Mouse (Mus musculus): ENCODE data around the gene Snap23. TPM values are rescaled to one million over a fixed set of nuclear protein-coding genes. Genes with fewer than 3 reads are reported as not detected.
"Not testable (repeated sequence)": the region's sequence is repeated elsewhere in the genome, so short reads cannot be mapped to it uniquely, and the experiment has no call there.

The Snap23 gene
- polyA plus RNA-seq, 1 experiment from 2014 or later, result 39.0 TPM

DNA sequence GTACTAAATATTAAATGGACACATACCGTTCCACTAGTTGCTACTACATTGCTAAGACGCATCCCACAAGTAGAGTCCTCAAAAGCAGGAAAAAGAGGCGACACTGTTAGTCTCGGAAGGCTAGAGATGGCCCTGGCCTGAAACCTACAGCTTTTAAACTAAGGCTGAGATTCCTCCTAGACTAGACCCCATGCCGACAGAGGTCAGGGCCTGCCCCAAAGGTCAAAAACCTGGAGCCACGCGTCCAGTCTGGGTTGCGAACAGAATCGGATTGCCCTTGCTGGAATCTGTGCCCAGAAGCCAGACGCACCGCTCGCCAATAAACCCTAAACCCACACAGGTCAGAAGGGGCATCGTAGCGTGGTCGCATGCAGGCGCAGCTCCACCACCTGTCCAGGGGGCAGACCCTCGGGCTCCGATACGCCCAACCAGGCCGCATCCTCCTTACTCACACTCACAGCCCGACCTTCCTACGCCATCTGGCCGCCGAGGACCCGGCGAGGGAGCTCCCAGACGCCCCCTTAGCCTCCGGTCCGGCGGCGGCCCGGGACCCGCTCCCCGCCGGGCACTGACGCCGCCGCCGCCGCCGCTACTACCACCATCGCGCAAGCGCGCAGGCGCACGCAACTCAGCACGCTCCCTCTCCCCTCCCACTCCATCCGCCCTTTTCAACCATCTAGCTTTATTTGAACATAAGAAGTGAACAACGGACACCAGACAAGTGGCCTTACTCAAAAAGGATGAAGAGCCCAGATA is 4.1 kb upstream of the Snap23 start, which contains the start of gene Zfp106:
Gene Zfp106 (minus strand): TSS at position 609 of the 756 bp plus-strand sequence.
- under 1% methylated on average over 49 of the region's 50 CpGs for WGBS
- peak within 1 kb of the TSS; percentile 75 for H3K4me2 ChIP-seq (replicated peaks; ENCODE audit: low read depth)
- H3K9ac ChIP-seq (ENCODE audit: low read depth, low read length), result peak within 1 kb of the TSS; percentile 89
- peak within 1 kb of the TSS; percentile 64 for H3K27ac ChIP-seq (ENCODE audit: low read depth, low read length)
- peak within 1 kb of the TSS; percentile 98 for H3K4me3 ChIP-seq (ENCODE audit: low read depth, low read length)
- TF ChIP-seq CTCF (IDR thresholded peaks at IDR 0.05; ENCODE audit: low read depth), result no peak
- 0 out of 2 replicates have a peak, but pooled peaks cover 3% of the 10 kb centered on the region for H3K36me3 ChIP-seq (ENCODE audit: control insufficient read depth, insufficient read depth)
- H3K27me3 ChIP-seq (replicated peaks; ENCODE audit: control insufficient read depth, insufficient read depth, low read length), result no peaks in the 10 kb centered on the region
- ATAC-seq, result peak; percentile 68
- H3K9me3 ChIP-seq (ENCODE audit: control insufficient read depth), result no peaks in the 10 kb centered on the region
- H3K4me1 ChIP-seq (replicated peaks; ENCODE audit: control insufficient read depth, insufficient read depth, low read length), result no peaks in the 10 kb centered on the region

DNA sequence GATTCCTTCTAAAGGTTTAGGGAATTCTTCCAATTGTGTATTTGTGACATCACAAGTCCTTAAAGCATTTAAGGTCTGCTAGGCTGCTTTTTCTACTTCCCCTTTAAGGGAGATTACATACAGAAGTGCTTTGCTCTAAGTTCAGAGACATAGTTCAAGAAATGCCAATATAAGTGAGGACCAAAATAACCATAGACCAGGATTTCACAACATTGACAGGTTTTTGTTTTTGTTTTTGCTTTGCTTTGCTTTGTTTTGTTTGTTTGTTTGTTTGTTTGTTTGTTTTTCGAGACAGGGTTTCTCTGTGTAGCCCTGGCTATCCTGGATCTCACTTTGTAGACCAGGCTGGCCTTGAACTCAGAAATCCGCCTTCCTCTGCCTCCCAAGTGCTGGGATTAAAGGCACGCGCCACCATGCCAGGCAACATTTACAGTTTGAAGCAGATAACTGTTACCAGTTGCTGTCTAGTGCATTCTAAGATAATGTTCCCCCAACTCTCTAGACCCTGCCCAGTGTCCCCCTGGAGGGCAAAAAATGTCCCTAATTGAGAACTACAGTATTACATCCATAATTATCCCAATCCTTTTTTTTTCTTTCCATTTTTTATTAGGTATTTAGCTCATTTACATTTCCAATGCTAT is 2.8 kb upstream of the Snap23 start:
- not testable (repeated sequence) for ATAC-seq; H3K27ac ChIP-seq (ENCODE audit: low read depth, low read length); H3K4me3 ChIP-seq (ENCODE audit: low read depth, low read length); H3K4me1 ChIP-seq (replicated peaks; ENCODE audit: control insufficient read depth, insufficient read depth, low read length); H3K9me3 ChIP-seq (ENCODE audit: control insufficient read depth); H3K27me3 ChIP-seq (replicated peaks; ENCODE audit: control insufficient read depth, insufficient read depth, low read length); H3K4me2 ChIP-seq (replicated peaks; ENCODE audit: low read depth); H3K36me3 ChIP-seq (ENCODE audit: control insufficient read depth, insufficient read depth); H3K9ac ChIP-seq (ENCODE audit: low read depth, low read length)
- WGBS, result 94% methylated on average over 4 of the region's 4 CpGs

DNA sequence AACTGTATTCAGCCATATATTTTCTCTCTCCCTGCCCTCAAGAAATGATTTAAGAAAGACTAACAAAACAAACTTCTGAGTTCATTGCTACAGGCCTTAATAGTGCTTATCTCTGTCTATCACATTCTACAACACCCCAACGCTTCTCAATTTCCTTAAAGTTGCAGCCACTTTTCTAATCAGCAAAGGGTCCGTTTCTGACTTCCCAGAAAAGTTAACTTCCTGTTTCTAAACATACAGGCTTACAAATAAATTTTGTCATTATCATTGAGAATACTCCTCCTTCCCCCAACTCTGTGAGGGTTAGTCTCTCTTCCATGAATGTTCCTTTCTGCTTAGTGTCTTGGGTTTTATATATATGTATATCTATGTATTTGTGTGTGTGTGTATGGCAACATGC is 2.1 kb upstream of the Snap23 start:
- Histone ChIP-seq H3K4me1 (replicated peaks; ENCODE audit: control insufficient read depth, insufficient read depth, low read length) (peaks cover 7% of the 10 kb centered on the region; the same call in 1 of the 2 replicates), H3K36me3 (ENCODE audit: control insufficient read depth, insufficient read depth) (0 out of 2 replicates have a peak, but pooled peaks cover 3% of the 10 kb centered on the region), H3K4me3 (ENCODE audit: low read depth, low read length) (no peak overlapping the region), H3K4me2 (replicated peaks; ENCODE audit: low read depth) (no peak overlapping the region), H3K9me3 (ENCODE audit: control insufficient read depth) (no peaks in the 10 kb centered on the region), H3K9ac (ENCODE audit: low read depth, low read length) (no peak overlapping the region), H3K27me3 (replicated peaks; ENCODE audit: control insufficient read depth, insufficient read depth, low read length) (no peaks in the 10 kb centered on the region), H3K27ac (ENCODE audit: low read depth, low read length) (no peak overlapping the region)
- whole genome bisulfite sequencing, result 77% methylated on average over 2 of the region's 2 CpGs
- no peak for TF ChIP-seq CTCF (IDR thresholded peaks at IDR 0.05; ENCODE audit: low read depth)
- ATAC-seq, result no peak

DNA sequence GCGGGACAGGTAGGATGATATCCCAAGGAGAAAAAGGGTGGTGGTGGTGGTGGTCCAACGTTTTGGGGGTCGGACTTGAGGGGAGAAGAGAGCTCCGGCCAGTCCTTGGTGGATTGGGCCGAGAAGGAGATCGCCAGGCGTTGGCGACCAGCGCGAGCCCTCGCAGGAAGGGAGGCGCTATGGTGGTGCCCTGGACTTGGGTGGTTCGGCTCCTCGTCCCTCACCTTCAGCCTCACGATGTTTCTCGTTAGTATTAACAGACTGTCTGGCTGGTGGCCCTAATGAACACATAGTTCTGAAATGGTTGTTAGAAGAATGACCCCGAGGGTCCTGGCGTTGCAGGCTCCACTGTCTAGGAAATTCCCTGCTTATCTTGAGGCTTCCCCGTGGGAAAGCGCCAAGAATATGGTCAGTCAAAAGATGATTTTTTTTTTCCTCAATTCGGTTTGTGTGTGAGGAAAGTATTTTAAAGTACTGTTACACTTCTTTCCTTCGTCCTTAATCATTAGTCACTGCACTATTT is 388 bp downstream of the Snap23 start:
- Histone ChIP-seq H3K9me3 (ENCODE audit: control insufficient read depth) (no peaks in the 10 kb centered on the region), H3K9ac (ENCODE audit: low read depth, low read length) (peak overlapping the region; percentile 74), H3K4me1 (replicated peaks; ENCODE audit: control insufficient read depth, insufficient read depth, low read length) (peaks cover 7% of the 10 kb centered on the region; the same call in 1 of the 2 replicates), H3K36me3 (ENCODE audit: control insufficient read depth, insufficient read depth) (peaks cover 5% of the 10 kb centered on the region; the same call in 1 of the 2 replicates), H3K27me3 (replicated peaks; ENCODE audit: control insufficient read depth, insufficient read depth, low read length) (no peaks in the 10 kb centered on the region), H3K4me3 (ENCODE audit: low read depth, low read length) (peak overlapping the region; percentile 75), H3K4me2 (replicated peaks; ENCODE audit: low read depth) (peak overlapping the region; percentile 67), H3K27ac (ENCODE audit: low read depth, low read length) (peak overlapping the region; percentile 84)
- ATAC-seq, result peak; percentile 64
- TF ChIP-seq CTCF (IDR thresholded peaks at IDR 0.05; ENCODE audit: low read depth), result peak; percentile 24; the same call in 1 of the 2 replicates
- under 1% methylated on average over 20 of the region's 22 CpGs for WGBS

DNA sequence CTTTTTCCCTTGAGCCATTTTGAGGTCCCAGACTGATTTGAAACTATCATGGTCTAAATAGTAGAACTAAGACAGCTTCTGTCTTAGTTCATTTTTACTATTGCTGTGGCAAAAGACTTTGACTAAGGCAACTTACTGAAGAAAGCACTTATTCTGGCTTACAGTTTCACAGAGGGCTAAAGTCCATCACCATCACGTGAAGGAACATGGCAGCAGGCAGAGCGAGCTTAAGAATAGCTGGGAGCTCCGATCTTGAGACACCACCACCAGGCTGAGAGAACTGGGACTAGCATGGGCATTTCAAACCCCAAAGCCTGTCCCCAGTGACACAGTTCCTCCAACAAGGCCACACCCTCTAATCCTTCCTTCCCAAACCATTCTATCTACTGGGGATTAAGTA is 3.6 kb downstream of the Snap23 start:
- Histone ChIP-seq H3K4me1 (replicated peaks; ENCODE audit: control insufficient read depth, insufficient read depth, low read length) (peaks cover 7% of the 10 kb centered on the region; the same call in 1 of the 2 replicates), H3K4me2 (replicated peaks; ENCODE audit: low read depth) (peak overlapping the region; percentile 27; the same call in 1 of the 2 replicates), H3K27ac (ENCODE audit: low read depth, low read length) (peak overlapping the region; percentile 42; the same call in 1 of the 2 replicates), H3K27me3 (replicated peaks; ENCODE audit: control insufficient read depth, insufficient read depth, low read length) (no peaks in the 10 kb centered on the region), H3K9ac (ENCODE audit: low read depth, low read length) (no peak overlapping the region), H3K4me3 (ENCODE audit: low read depth, low read length) (no peak overlapping the region), H3K9me3 (ENCODE audit: control insufficient read depth) (no peaks in the 10 kb centered on the region), H3K36me3 (ENCODE audit: control insufficient read depth, insufficient read depth) (peaks cover 5% of the 10 kb centered on the region; the same call in 1 of the 2 replicates)
- 73% methylated on average over 3 of the region's 3 CpGs for WGBS
- no peak for ATAC-seq
- TF ChIP-seq CTCF (IDR thresholded peaks at IDR 0.05; ENCODE audit: low read depth), result no peak

DNA sequence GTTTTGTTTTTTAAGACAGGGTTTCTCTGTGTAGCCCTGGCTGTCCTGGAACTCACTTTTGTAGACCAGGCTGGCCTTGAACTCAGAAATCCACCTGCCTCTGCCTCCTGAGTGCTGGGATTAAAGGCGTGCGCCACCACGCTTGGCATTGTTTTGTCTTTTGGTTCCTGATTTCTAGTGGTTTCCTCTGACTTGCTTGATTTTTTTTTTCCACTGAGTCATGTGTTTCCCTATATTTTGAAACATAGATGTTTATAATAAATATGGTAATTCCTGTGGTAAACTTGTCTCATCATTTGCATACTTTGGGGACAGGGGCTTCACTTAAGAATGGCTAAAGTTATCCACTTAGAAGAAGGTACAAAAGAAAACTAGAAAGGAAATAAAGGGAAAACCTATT is 4.7 kb downstream of the Snap23 start:
- 94% methylated on average over 3 of the region's 3 CpGs for WGBS
- ATAC-seq; H3K27me3 ChIP-seq (replicated peaks; ENCODE audit: control insufficient read depth, insufficient read depth, low read length); H3K27ac ChIP-seq (ENCODE audit: low read depth, low read length); H3K4me1 ChIP-seq (replicated peaks; ENCODE audit: control insufficient read depth, insufficient read depth, low read length); H3K9ac ChIP-seq (ENCODE audit: low read depth, low read length); H3K9me3 ChIP-seq (ENCODE audit: control insufficient read depth); H3K4me2 ChIP-seq (replicated peaks; ENCODE audit: low read depth); H3K4me3 ChIP-seq (ENCODE audit: low read depth, low read length); H3K36me3 ChIP-seq (ENCODE audit: control insufficient read depth, insufficient read depth): not testable (repeated sequence)
